Comparison of ENCODE assay signal across 7 mouse cellular contexts in genomic region chr4:109117596-109118326, GRCm38 (mm10).
A peak's percentile ranks its signal among the peaks of the same experiment; 100 is the strongest.
DNase-seq lines count a peak whose midpoint lies in the region; ATAC-seq lines count a peak whose summit lies in the region.

No protein-coding gene starts in this region.

- ATAC-seq in embryonic facial prominence, embryonic 11.5 days (replicated peaks; ENCODE audit: insufficient number of reproducible peaks, low FRiP score, low TSS enrichment, low read depth) = peak; percentile 100
- peak; percentile 88 for ATAC-seq in granulocyte monocyte progenitor cell, adult 5-6 weeks (replicated peaks; ENCODE audit: poor library complexity, severe bottlenecking)
- peak; percentile 100 for ATAC-seq in midbrain, embryonic 13.5 days

- H3K36me3 ChIP-seq in embryonic facial prominence, embryonic 11.5 days (replicated peaks; ENCODE audit: control insufficient read depth, insufficient read depth, low read depth, low read length) = no peaks in the 10 kb centered on the region
- H3K36me3 ChIP-seq in limb, embryonic 10.5 days = no peaks in the 10 kb centered on the region
- H3K36me3 ChIP-seq in midbrain, embryonic 13.5 days = no peaks in the 10 kb centered on the region

- H3K9ac ChIP-seq in embryonic facial prominence, embryonic 11.5 days (replicated peaks; ENCODE audit: low read length) = peak overlapping the region; percentile 59
- H3K9ac ChIP-seq in midbrain, embryonic 13.5 days (replicated peaks) = peak overlapping the region; percentile 68

- peak overlapping the region; percentile 59 for H3K4me2 ChIP-seq in embryonic facial prominence, embryonic 11.5 days (ENCODE audit: low read depth, low read length)
- peak overlapping the region; percentile 77 for H3K4me2 ChIP-seq in midbrain, embryonic 13.5 days (replicated peaks)

- H3K4me1 ChIP-seq in embryonic facial prominence, embryonic 11.5 days (ENCODE audit: control insufficient read depth, insufficient read depth, low read length) = no peaks in the 10 kb centered on the region
- H3K4me1 ChIP-seq in limb, embryonic 10.5 days = peaks cover 12% of the 10 kb centered on the region
- H3K4me1 ChIP-seq in midbrain, embryonic 13.5 days (replicated peaks) = peaks cover 21% of the 10 kb centered on the region

- under 1% methylated on average over 34 of the region's 46 CpGs for WGBS in embryonic facial prominence, embryonic 11.5 days
- under 1% methylated on average over 31 of the region's 46 CpGs for WGBS in limb, embryonic 10.5 days
- WGBS in midbrain, embryonic 13.5 days = under 1% methylated on average over 36 of the region's 46 CpGs

- H3K27ac ChIP-seq in embryonic facial prominence, embryonic 11.5 days (replicated peaks; ENCODE audit: low read depth, low read length) = 0 out of 2 replicates have a peak overlapping the region, but pooled peaks have one; percentile 25
- peak overlapping the region; percentile 89 for H3K27ac ChIP-seq in limb, embryonic 10.5 days
- H3K27ac ChIP-seq in midbrain, embryonic 13.5 days = peak overlapping the region; percentile 56

- DNase-seq in adrenal gland, postnatal 14 days = peak; percentile 98
- DNase-seq in embryonic facial prominence, embryonic 11.5 days (ENCODE audit: low spot score) = peak; percentile 96
- peak; percentile 93 for DNase-seq in kidney, adult 11 months
- DNase-seq in limb, embryonic 10.5 days (ENCODE audit: low spot score) = peak; percentile 98
- DNase-seq in spleen, adult 12 weeks (ENCODE audit: low spot score) = peak; percentile 86

- no peaks in the 10 kb centered on the region for H3K27me3 ChIP-seq in embryonic facial prominence, embryonic 11.5 days (ENCODE audit: control insufficient read depth, insufficient read depth, low read length)
- no peaks in the 10 kb centered on the region for H3K27me3 ChIP-seq in limb, embryonic 10.5 days (ENCODE audit: low read depth, poor library complexity, severe bottlenecking)
- H3K27me3 ChIP-seq in midbrain, embryonic 13.5 days = no peaks in the 10 kb centered on the region

- peak overlapping the region; percentile 45 for H3K4me3 ChIP-seq in embryonic facial prominence, embryonic 11.5 days (ENCODE audit: low read depth, low read length)
- H3K4me3 ChIP-seq in limb, embryonic 10.5 days = peak overlapping the region; percentile 63
- H3K4me3 ChIP-seq in midbrain, embryonic 13.5 days (replicated peaks) = peak overlapping the region; percentile 51

- no peaks in the 10 kb centered on the region for H3K9me3 ChIP-seq in embryonic facial prominence, embryonic 11.5 days (replicated peaks; ENCODE audit: control insufficient read depth, low read length)
- H3K9me3 ChIP-seq in limb, embryonic 10.5 days (replicated peaks) = no peaks in the 10 kb centered on the region
- H3K9me3 ChIP-seq in midbrain, embryonic 13.5 days = no peaks in the 10 kb centered on the region

Comparison
In these comparisons a context has a peak if more than half of its experiments do, and no peak if none do; other contexts are left out.
1. Peak in every context shown above with its lines: DNase-seq, ATAC-seq, H3K4me3 ChIP-seq and H3K27ac ChIP-seq.
2. H3K27ac ChIP-seq: peak in every context shown above with its lines; median percentile 89 in limb, embryonic 10.5 days; 56 in midbrain, embryonic 13.5 days; 25 in embryonic facial prominence, embryonic 11.5 days.